Mouse (Mus musculus): ENCODE measurements around the gene Ahnak2.

- TF ChIP-seq POLR2A (IDR thresholded peaks at IDR 0.05; ENCODE audit: insufficient read depth, low read length), result no peak
- no peak for TF ChIP-seq CTCF (IDR thresholded peaks at IDR 0.05; ENCODE audit: low read depth, low read length)
- no peak for TF ChIP-seq EP300 (IDR thresholded peaks at IDR 0.05; ENCODE audit: insufficient read depth, low read depth, low read length)
These were observed 74.7 kb downstream of the Ahnak2 start for GRCm38 (mm10) chr12:112727801-112728200.
